Mouse (Mus musculus): Measurements from ENCODE around the gene Zfp2.
A peak's percentile ranks its signal among the peaks of the same experiment; 100 is the strongest.

Gene Zfp2

GRCm38 (mm10) chr11:50915671-50916320, at the start of gene Zfp2:
Gene Zfp2 (minus strand): TSS chr11:50916165.
- peak; percentile 88 for DNase-seq (ENCODE audit: low read depth, low spot score)

GRCm38 (mm10) chr11:50964886-50965285, 48.9 kb upstream of the Zfp2 start:
- no peak for DNase-seq (ENCODE audit: low read depth, low spot score)

GRCm38 (mm10) chr11:50953665-50954064, 37.7 kb upstream of the Zfp2 start, which contains the start of gene Prop1:
Gene Prop1 (minus strand): TSS chr11:50953765.
- DNase-seq (ENCODE audit: low read depth, low spot score) = no peak

DNA sequence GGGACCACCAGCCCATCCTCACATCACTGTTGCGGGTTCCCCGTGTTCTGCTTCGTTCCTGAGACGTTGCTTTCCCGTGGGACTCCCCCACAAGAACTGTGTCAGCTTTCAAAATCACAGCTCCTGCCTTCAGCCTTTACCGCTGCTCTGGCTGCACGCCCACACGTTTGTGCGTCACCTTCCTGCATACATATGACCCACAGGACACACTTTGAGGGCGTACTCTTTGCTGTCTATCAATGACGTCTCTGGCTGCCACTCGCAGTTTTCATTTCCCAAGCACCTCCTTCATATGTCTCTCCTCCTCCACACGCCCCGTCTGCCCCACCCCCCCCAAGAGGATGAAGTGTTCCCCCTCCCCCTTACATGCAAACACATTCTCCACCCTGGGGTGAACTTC, 36.3 kb upstream of the Zfp2 start:
- peak; percentile 66 for DNase-seq (ENCODE audit: low read depth, low spot score)

DNA sequence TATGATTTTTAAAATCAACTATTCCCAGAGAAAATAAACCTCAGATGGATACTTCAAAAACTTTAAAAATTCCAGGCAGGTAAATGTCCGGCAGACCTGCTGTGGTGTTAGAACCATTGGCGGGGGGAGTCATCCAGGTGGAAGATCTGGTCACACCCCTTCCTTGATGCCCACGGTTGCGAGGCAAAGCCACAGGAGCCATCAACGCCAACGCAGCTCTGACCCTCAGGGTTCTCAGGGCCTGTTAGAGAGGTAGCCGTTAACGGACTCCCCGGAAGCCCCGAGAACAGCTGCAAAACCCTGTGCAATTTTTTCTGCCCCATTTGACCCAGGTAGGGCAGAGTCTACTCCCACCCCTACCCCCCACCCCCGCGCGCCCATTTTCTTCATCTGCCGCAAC, 27.5 kb upstream of the Zfp2 start, which contains the start of gene 4933414I15Rik:
TSS of gene 4933414I15Rik (minus strand) at position 260 of the 400 bp plus-strand sequence.
- no peak for DNase-seq (ENCODE audit: low read depth, low spot score)

GRCm38 (mm10) chr11:50942386-50942785, 26.4 kb upstream of the Zfp2 start:
- no peak for DNase-seq (ENCODE audit: low read depth, low spot score)

DNA sequence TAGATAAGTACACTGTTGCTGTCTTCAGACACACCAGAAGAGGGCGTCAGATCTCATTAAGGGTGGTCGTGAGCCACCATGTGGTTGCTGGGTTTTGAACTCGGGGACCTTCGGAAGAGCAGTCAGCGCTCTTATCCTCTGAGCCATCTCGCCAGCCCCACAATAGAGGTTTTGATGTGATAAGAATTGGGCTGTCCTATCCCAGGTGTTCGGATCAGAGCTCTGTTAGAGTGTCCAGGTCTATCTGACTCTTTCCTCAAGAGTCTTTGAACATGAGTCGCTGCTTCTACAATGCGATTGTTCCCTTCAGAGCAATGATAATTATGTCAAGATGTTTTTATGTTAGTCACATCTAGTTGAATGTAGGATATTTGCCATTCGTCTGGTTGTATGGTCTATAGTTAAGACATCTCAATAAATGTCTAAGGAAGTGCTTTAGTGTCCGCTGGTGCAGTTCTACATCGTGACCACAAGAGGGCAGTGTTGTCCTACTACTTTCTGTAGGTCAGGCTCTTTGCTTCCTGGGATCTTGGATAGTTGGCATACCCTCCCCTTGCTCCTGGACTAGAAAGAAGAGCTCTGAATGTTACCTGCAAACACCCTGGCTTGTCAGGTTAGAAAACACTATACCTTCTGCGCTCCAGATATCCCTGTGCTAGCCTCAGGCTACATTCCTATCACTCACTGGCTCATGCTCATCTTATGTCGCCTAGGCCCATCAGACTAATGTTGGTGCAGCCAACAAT, 23.8 kb upstream of the Zfp2 start:
- DNase-seq (ENCODE audit: low read depth, low spot score) = peak; percentile 27

GRCm38 (mm10) chr11:50938435-50938834, 22.5 kb upstream of the Zfp2 start:
- no peak for DNase-seq (ENCODE audit: low read depth, low spot score)

DNA sequence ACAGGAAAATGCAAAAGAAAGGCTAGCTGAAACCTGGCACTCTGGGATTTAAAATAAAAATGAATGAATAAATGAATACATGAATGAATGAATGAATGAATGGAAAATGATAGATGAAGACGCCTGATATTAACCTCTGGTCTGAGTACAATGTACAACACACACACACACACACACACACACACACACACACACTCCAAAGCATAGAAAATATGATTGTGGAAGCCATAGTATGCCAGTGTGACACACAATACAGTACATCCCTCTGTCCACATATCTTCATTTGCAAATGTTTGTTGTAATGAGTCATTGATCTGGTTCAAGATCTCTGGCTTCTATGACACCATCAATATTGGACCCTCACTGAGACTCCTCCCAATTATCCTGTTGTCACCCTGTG, 16.1 kb upstream of the Zfp2 start:
- DNase-seq (ENCODE audit: low read depth, low spot score) = no peak

DNA sequence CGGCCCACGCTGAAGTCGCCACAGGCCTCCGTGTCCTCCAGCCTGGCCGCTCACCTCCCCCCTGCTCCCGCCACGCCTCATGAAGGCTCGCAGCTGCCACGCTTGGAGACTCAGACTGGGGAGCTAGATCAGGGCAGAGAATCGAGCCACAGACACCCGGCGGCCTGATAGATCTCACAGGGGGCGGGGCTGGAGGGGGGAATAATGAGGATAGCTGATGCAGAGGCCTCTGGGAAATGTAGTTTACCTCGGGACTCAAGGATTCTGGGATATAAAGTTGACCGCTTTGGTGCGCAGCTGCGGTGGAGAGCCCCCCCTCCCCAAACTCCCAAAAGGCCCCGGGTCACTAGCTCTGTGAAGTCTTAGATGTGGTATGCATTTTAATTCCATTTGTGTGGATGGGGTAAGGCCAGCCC, 15.5 kb upstream of the Zfp2 start, which contains the start of gene Zfp354b:
TSS of gene Zfp354b (minus strand) at position 183 of the 416 bp plus-strand sequence.
- DNase-seq (ENCODE audit: low read depth, low spot score) = peak; percentile 17

DNA sequence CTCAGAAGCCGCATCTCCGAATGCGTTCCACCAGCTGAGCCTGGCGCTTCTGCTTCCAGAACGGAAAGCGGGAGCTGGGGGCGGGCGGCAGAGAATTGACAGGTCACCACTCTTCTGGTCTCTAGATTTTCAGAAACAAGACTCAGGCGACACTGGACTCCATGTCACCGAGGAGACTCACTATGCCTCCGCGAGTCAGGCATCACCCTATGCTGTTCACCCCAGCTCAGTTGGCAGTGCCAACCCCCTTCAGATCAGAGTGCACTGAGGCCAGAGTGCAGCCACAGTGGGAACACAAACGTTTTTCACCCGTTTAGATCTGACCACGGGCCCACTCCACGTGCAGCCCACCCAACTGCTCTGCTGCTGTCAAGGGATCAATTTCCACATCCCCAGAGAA, 15.1 kb upstream of the Zfp2 start:
- no peak for DNase-seq (ENCODE audit: low read depth, low spot score)

GRCm38 (mm10) chr11:50930469-50931014, 14.6 kb upstream of the Zfp2 start:
- no peak for DNase-seq (ENCODE audit: low read depth, low spot score)

DNA sequence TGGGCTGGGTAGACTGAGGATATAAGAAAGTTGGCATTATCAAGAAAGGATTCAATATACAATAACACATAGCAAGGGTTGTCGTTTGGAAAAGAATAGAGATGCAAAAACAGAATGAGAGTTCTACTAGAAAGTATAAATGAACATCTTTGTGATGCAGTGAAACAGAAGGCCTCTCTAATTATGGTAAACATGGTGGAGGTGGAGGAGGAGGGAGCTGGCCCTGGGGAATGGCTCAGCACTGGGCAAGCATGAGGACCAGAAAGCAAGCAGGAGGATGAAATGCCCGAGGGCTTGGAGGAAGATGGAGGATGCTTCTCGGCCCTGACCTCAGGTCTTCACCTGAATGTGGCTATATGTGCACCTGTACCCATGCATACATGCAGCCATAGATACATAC, 1.5 kb downstream of the Zfp2 start:
- DNase-seq (ENCODE audit: low read depth, low spot score) = no peak

DNA sequence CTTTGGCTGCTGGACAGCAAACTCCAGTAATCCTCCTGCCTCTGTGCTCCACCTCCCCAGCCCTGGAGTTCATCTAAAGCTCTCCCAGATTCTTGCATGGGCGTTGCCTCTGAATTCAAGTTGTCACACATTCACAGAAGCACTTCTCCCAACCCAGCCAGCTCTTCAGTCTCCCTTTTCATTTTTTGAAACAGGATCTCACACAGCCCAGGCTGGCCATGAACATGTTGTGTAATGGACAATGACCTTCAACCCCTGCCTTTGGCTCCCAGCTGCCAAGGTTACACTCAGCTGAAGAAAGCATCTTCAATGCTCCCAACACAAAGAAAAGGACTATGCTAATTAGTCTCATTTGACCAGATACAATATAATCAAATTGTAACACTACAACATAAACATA, 2.7 kb downstream of the Zfp2 start:
- no peak for DNase-seq (ENCODE audit: low read depth, low spot score)

DNA sequence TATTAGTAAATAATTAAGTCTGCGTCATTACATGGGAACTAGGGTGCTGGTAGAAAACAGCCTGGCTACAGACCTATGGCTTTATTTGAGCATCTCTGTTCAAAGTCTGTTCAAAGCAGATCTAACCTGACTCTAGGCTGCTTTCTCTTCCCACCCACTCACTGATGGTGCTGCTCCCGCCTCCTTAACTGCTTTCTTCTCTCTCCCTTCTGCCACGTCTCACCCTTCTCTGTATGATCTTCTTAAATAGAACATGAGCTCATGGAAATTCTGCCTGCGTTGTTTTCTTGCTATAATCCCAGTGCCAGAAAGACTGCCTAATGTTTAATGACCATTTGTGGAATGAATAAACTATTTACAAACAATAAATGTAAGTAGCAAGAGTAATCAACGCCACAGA, 7.8 kb downstream of the Zfp2 start:
- no peak for DNase-seq (ENCODE audit: low read depth, low spot score)

- DNase-seq (ENCODE audit: low read depth, low spot score) = no peak
Measured at GRCm38 (mm10) chr11:50897359-50897758, 18.6 kb downstream of the Zfp2 start.

DNA sequence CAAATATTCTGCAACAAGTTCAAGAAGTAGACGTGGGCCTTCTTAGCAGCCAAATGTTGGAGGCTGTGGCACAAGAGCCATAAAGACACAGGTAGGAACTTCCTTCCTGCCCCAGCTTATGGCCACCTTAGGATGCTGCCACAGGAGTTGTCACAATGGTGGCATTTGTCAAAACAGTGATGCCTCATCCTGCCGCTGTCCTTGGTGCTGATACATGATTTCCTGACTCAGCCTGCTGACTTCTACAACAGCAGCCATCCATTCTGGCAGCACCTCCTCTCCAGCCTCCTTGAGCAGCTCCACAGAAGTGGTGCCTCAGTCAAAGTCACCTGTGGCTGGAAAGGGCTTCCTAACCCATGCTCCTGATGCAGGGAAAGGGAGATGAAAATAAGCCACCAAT, 23.5 kb downstream of the Zfp2 start:
- DNase-seq (ENCODE audit: low read depth, low spot score) = no peak

GRCm38 (mm10) chr11:50887390-50888128, 28.4 kb downstream of the Zfp2 start, which contains the start of gene Zfp454:
Gene Zfp454 (minus strand): TSS chr11:50887651.
- DNase-seq (ENCODE audit: low read depth, low spot score) = no peak

DNA sequence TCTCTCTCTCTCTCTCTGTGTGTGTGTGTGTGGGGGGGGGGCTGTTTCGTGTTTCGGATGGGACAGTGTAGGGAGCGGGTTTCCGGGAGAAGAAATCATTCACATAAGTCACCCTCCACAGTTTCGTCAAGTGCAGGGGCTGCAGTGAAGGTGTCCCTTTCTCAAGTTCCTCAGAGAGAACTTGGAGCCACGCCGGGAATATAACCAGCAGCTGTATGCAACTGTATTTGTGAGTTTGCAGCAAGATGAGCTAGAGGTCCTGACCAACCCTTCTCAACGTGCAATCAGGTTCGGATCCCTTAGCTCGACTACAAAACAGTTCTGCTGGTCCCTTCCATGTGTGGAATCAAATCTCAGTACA, 29.1 kb downstream of the Zfp2 start:
- DNase-seq (ENCODE audit: low read depth, low spot score) = no peak

DNA sequence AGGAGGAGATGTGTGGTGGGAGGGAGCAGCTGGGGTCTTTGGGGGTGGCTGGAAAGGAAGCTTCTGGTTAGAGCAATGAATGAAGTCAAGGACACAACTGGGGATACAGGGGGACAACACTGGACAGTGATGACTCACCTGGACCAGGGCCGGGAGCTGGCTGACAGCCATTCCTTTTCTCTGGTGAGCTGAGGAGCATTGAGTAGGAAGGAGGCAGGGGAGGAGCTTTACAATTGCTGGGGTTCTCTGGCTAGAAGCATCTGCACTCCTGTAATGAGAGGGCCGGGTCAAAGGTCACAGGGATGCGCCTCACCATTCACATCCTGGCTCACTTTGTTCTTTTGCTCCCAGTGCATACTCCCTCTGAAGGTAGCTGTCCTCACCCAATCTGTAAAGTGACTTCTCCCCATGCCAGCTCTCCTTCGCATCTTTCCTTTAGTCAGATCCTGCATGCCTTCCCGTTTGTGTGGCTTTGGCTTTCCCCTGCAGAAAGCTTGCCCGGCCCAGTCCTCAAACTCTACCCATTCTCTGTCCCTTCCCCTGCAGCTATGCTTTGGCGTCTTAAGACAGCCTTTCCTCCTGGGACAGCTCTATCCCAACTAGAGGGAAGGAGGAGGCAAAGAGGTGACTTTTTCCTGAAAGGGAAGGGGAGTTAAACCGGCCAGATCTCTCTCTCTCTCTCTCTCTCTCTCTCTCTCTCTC, 29.6 kb downstream of the Zfp2 start:
- DNase-seq (ENCODE audit: low read depth, low spot score) = no peak

DNA sequence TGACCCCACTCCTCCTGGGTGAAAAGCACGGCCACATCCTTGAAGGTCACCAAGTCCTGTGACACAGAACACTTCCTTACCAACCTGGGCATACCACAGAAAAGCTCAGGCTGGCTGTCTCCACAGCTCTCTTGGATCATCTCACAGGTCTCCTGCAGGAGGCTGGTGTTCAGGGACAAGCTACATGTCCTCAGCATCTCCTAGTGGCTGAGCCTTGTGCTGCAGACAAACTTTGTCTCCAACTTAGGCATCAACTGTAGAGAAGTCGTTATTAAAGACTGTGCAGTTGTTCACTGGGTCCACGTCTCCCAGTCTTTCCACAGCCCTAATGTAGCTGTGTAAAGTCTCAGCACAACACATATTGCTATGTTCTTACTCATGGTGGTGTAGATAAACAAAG, 32.2 kb downstream of the Zfp2 start:
- DNase-seq (ENCODE audit: low read depth, low spot score) = peak; percentile 7
